Mouse (Mus musculus) midbrain, postnatal 0 days (tissue): Measurements from ENCODE around the gene Ankrd10. TPM values are rescaled to one million over a fixed set of nuclear protein-coding genes. Genes with fewer than 3 reads are reported as not detected.
"Not testable (repeated sequence)": the region's sequence is repeated elsewhere in the genome, so short reads cannot be mapped to it uniquely, and the experiment has no call there.

Experiments used
- ATAC-seq: fragments of 200-750 bp; cut with Nextera tagmentation; 2 replicates; pipeline ENCODE4 v1.8.0; 2017; ENCODE audit warnings: moderate number of reproducible peaks, mild to moderate bottlenecking, moderate TSS enrichment, moderate library complexity; ENCODE audit not compliant: low FRiP score
- DNase-seq: peaks from one replicate; pipeline ENCODE4 v3.0.0-alpha.2; 2015; ENCODE audit warnings: low spot score
- H3K27ac ChIP-seq: fragments of 300-500 bp; sonication (generic); 2 replicates; pipeline ENCODE4 v1.5.1; 2014; ENCODE audit warnings: low read depth, mild to moderate bottlenecking, low read length, mixed read lengths
- H3K27me3 ChIP-seq: fragments of 300-500 bp; sonication (generic); 2 replicates; pipeline ENCODE4 v1.6.1; 2014; ENCODE audit warnings: low read length, control low read depth, mixed read lengths; ENCODE audit not compliant: insufficient read depth
- H3K36me3 ChIP-seq: fragments of 300-500 bp; sonication (generic); 2 replicates; pipeline ENCODE4 v1.6.1; 2014; ENCODE audit warnings: low read length, control low read depth, mixed read lengths; ENCODE audit not compliant: insufficient read depth
- H3K4me1 ChIP-seq: fragments of 300-500 bp; sonication (generic); 2 replicates; pipeline ENCODE4 v1.6.1; 2014; ENCODE audit warnings: mild to moderate bottlenecking, control low read depth, antibody characterized with exemption, low read length, mixed read lengths; ENCODE audit not compliant: insufficient read depth
- H3K4me2 ChIP-seq: fragments of 300-500 bp; sonication (generic); 2 replicates; pipeline ENCODE4 v1.6.1; 2014; ENCODE audit warnings: low read depth, mild to moderate bottlenecking, low read length, mixed read lengths; ENCODE audit not compliant: poor library complexity, severe bottlenecking
- H3K4me3 ChIP-seq: fragments of 300-500 bp; sonication (generic); 2 replicates; pipeline ENCODE4 v1.5.1; 2014; ENCODE audit warnings: low read depth, mild to moderate bottlenecking, low read length, moderate library complexity
- H3K9ac ChIP-seq: fragments of 300-500 bp; sonication (generic); replicated peaks from 2 replicates; pipeline ENCODE4 v1.6.1; 2014; ENCODE audit warnings: mild to moderate bottlenecking, low read length, moderate library complexity, mixed read lengths; ENCODE audit not compliant: poor library complexity, severe bottlenecking
- H3K9me3 ChIP-seq: fragments of 300-500 bp; sonication (generic); 2 replicates; pipeline ENCODE4 v1.6.1; 2016; ENCODE audit warnings: low read length, control low read depth
- CTCF ChIP-seq: IDR thresholded peaks from 2 replicates; pipeline ENCODE4 v1.5.1; 2016; ENCODE audit warnings: antibody characterized with exemption, mild to moderate bottlenecking
- WGBS: fragments of 180-500 bp; shearing (Covaris S2); extraction: QIAGEN DNeasy Blood & Tissue Kit; methylation state at CpG from one replicate; pipeline ENCODE4 v1.1.7; 2014; 5-methylcytosine and 5-hydroxymethylcytosine counted together
- microRNA-seq: library from miRNA; unstranded; fragments of <30 nt; microRNA quantifications from one replicate; pipeline ENCODE4, GENCODE M21; 2016; ENCODE audit warnings: borderline number of aligned reads
- polyA plus RNA-seq: library from polyadenylated mRNA; unstranded; fragments of >200 nt; fragmentation: Nextera tagmentation; extraction: Ambion mirVana; gene quantifications from 2 replicates; pipeline ENCODE4 v1.2.1, GENCODE M21; 2015
- total RNA-seq: library from RNA; depleted of rRNA; stranded (reverse); fragments of >200 nt; gene quantifications from 2 replicates; pipeline ENCODE4 v1.2.3, GENCODE M21; 2014; rRNA removed

Gene Ankrd10
- total and polyA plus RNA-seq, 2 experiments from 2014 or later: 86.0 to 126 TPM

DNA sequence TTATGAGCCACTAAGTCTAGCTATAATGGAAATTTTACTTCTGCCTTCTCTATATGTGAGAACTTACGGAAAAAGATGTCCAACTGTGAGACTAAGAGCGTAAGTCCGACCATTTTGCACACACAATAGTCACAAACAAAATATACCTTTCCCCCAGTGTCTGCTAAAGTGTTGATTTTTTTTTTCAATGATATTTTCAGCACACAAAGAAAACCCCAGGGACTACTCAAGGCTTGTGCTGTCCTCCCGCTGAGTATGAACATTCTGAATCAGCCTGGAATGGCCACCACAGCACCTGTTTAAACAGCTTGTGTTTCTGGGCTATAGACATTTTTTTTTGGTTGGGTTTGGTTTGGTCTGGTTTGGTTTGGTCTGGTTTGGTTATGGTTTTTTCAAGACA lies 64.8 kb downstream of the Ankrd10 start:
- no peak for ATAC-seq
- H3K27me3 ChIP-seq: no peaks in the 10 kb centered on the region
- WGBS: 92% methylated on average over 4 of the region's 4 CpGs

DNA sequence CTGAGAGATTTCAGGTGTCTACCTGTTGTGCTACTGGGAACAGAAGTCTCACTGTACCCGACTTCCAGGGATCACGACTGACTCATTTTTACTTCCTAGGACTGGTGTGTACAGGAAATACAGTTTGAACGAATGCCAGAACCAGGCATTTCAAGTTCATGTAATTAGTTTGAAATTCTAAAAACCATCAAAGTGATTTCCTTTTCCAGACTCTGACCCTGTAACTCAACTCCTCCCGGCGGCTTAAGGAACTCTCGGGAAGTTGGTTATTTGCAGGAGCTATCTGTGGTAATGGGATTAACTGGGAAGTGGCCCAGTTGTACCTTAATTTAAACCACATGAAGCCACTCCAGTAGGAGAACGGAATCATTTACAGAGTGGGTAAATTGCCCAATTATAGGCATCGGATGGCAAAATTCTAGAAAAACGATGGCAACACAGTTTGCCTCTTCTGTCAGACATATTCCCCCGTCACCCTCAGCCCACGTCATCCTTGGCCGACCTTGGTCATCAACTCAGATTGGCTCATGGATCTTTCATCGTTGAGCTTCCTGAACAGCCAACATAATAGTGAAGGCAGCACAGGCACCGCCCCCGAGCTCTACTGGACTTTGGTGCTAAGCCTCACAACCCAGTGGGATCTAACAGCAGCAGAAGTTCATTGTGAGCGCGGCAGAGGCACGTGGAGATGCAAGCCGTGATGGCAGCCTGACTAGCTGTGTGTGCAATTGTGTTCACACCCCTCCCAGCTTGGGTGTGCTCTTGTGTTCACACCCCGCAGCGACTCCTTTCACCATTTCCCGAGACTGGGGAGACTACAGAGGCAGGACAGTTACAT lies 66.1 kb downstream of the Ankrd10 start:
- Histone ChIP-seq H3K4me3 (no peak overlapping the region), H3K4me1 (no peaks in the 10 kb centered on the region), H3K9ac (no peak overlapping the region), H3K36me3 (peaks cover 1% of the 10 kb centered on the region; the same call in 1 of the 2 replicates), H3K4me2 (no peak overlapping the region), H3K27me3 (no peaks in the 10 kb centered on the region), H3K9me3 (no peaks in the 10 kb centered on the region), H3K27ac (no peak overlapping the region)
- 83% methylated on average over 22 of the region's 22 CpGs for WGBS
- no peak for TF ChIP-seq CTCF
- ATAC-seq (no peak), DNase-seq (no peak)

More for the DNA sequence above, 64.8 kb downstream of the Ankrd10 start:
- no peak for TF ChIP-seq CTCF
- no peaks in the 10 kb centered on the region for H3K4me1 ChIP-seq
- H3K4me3 ChIP-seq: no peak overlapping the region
- H3K36me3 ChIP-seq: no peaks in the 10 kb centered on the region
- no peak for DNase-seq
- no peak overlapping the region for H3K4me2 ChIP-seq
- no peak overlapping the region for H3K9ac ChIP-seq
- no peaks in the 10 kb centered on the region for H3K9me3 ChIP-seq
- H3K27ac ChIP-seq: no peak overlapping the region

DNA sequence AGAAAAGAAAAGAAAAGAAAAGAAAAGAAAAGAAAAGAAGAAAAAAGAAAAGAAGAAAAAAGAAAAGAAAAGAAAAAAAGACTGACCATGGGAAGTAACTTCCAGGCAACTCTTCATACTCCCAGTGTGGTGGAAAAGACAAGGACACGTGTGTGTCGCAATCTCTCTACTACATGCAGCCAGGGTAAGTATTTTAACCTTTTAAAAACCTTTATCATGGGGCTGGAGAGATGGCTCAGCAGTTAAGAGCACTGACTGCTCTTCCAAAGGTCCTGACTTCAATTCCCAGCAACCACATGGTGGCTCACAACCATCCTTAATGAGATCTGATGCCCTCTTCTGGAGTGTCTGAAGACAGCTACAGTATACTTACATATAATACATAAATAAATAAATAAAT lies 67.4 kb downstream of the Ankrd10 start:
- not testable (repeated sequence) for ATAC-seq, H3K4me1 ChIP-seq, H3K9ac ChIP-seq, H3K4me3 ChIP-seq, H3K27me3 ChIP-seq, H3K4me2 ChIP-seq, H3K9me3 ChIP-seq, H3K36me3 ChIP-seq, H3K27ac ChIP-seq, DNase-seq
- 100% methylated on average over 2 of the region's 2 CpGs for WGBS

DNA sequence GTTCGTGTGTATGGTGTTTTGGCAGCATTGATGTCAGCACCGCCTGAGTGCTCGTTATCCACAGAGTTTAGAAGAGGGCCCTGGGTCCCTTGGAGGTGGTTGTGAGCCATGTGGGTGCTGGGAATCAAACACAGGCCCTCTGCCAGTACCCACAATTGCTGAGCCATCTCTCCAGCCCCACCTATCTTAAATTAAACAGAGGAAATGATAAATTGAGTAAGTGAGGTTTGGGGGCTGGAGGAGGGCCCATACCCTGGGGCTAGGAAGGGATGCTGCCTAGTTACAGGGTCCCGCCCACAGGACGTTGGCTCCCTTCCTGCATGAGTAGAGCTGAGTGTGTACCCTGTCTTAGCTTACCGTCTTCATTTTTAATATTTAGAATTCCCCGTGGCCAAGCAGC lies 70.8 kb downstream of the Ankrd10 start:
- no peak for TF ChIP-seq CTCF
- Histone ChIP-seq H3K27me3 (no peaks in the 10 kb centered on the region), H3K4me3 (no peak overlapping the region), H3K9ac (no peak overlapping the region), H3K4me1 (no peaks in the 10 kb centered on the region), H3K4me2 (no peak overlapping the region), H3K27ac (no peak overlapping the region), H3K9me3 (no peaks in the 10 kb centered on the region), H3K36me3 (peaks cover 19% of the 10 kb centered on the region)
- DNase-seq (no peak), ATAC-seq (no peak)
- 91% methylated on average over 7 of the region's 7 CpGs for WGBS

DNA sequence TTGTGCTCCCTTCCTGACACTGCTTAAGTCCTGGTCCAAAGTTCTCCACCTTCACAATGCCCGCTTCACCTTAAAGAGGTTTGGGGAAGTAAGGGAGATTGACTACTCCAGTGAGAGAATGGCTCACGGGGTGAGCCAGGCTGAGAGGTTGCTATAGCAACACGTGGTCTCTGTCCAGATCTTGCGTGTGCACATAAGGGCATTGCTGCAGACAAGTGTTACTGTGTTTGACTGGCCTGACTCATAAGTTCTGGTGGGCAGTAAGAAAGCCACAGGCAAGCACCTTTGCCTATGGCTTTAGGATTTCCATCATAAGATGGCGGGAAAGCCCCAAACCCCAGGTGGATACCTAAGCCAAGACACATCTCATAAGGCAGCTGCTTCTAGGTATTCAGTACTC lies 71.3 kb downstream of the Ankrd10 start:
- no peaks in the 10 kb centered on the region for H3K27me3 ChIP-seq
- peaks cover 19% of the 10 kb centered on the region for H3K36me3 ChIP-seq
- WGBS: 87% methylated on average over 5 of the region's 5 CpGs
- DNase-seq (no peak), ATAC-seq (no peak)
- H3K27ac ChIP-seq: no peak overlapping the region
- TF ChIP-seq CTCF: no peak
- H3K4me2 ChIP-seq: no peak overlapping the region
- no peaks in the 10 kb centered on the region for H3K4me1 ChIP-seq
- no peaks in the 10 kb centered on the region for H3K9me3 ChIP-seq
- H3K4me3 ChIP-seq: no peak overlapping the region
- no peak overlapping the region for H3K9ac ChIP-seq

Small RNA genes lying within 50 kb of the gene (microRNA-seq; reads per million reads assigned to microRNA genes)
- not detected for gene Mir7238

Other genes with a start within 250 kb of the Ankrd10 start
- 0.28 and 0.60 TPM in 2 replicates for gene Rab20, start 157.0 kb downstream of the Ankrd10 start, total RNA-seq
- gene Rab20, start 157.0 kb downstream of the Ankrd10 start, polyA plus RNA-seq: 0.58 and 0.72 TPM in 2 replicates
- 88.6 and 89.7 TPM in 2 replicates for gene Naxd, start 138.3 kb downstream of the Ankrd10 start, total RNA-seq
- 106 and 118 TPM in 2 replicates for gene Naxd, start 138.3 kb downstream of the Ankrd10 start, polyA plus RNA-seq
- 35.5 and 39.3 TPM in 2 replicates for gene Cars2, start 85.0 kb downstream of the Ankrd10 start, total RNA-seq
- gene Cars2, start 85.0 kb downstream of the Ankrd10 start, polyA plus RNA-seq: 19.5 and 20.1 TPM in 2 replicates
- gene Ing1, start 80.2 kb downstream of the Ankrd10 start, total RNA-seq: 17.8 and 20.7 TPM in 2 replicates
- gene Ing1, start 80.2 kb downstream of the Ankrd10 start, polyA plus RNA-seq: 36.2 and 39.0 TPM in 2 replicates
- not detected in 2 replicates for gene 1700016D06Rik, start 65.3 kb upstream of the Ankrd10 start, total RNA-seq
- 0.47 and 0.48 TPM in 2 replicates for gene 1700016D06Rik, start 65.3 kb upstream of the Ankrd10 start, polyA plus RNA-seq
- 87.5 and 124 TPM in 2 replicates for gene Arhgef7, start 92.0 kb upstream of the Ankrd10 start, total RNA-seq
- gene Arhgef7, start 92.0 kb upstream of the Ankrd10 start, polyA plus RNA-seq: 54.3 and 55.3 TPM in 2 replicates
- gene Tex29, start 204.7 kb upstream of the Ankrd10 start, total RNA-seq: not detected in 2 replicates
- gene Tex29, start 204.7 kb upstream of the Ankrd10 start, polyA plus RNA-seq: 0.43 TPM in 1 of 2 replicates, not detected in the other